Mouse (Mus musculus) stomach, embryonic 14.5 days (tissue): Measurements from ENCODE around the gene Dcaf6. TPM values are rescaled to one million over a fixed set of nuclear protein-coding genes. Genes with fewer than 3 reads are reported as not detected.
A peak's percentile ranks its signal among the peaks of the same experiment; 100 is the strongest.

Experiments used
- ATAC-seq: fragments of 200-750 bp; cut with Nextera tagmentation; 2 replicates; pipeline ENCODE4 v1.8.0; 2017; ENCODE audit warnings: low read depth, moderate TSS enrichment; ENCODE audit not compliant: insufficient number of reproducible peaks, insufficient read depth, low FRiP score
- H3K27ac ChIP-seq: fragments of 300-500 bp; sonication (generic); 2 replicates; pipeline ENCODE4 v1.5.1; 2014; ENCODE audit warnings: mild to moderate bottlenecking, low read length, moderate library complexity, mixed read lengths
- H3K27me3 ChIP-seq: fragments of 300-500 bp; sonication (generic); 2 replicates; pipeline ENCODE4 v1.6.1; 2014; ENCODE audit warnings: low read length, control low read depth, mixed read lengths; ENCODE audit not compliant: control insufficient read depth, insufficient read depth
- H3K36me3 ChIP-seq: fragments of 300-500 bp; sonication (generic); 2 replicates; pipeline ENCODE4 v1.6.1; 2014; ENCODE audit warnings: mild to moderate bottlenecking, control low read depth, low read length, moderate library complexity, mixed read lengths; ENCODE audit not compliant: control insufficient read depth, insufficient read depth
- H3K4me1 ChIP-seq: fragments of 300-500 bp; sonication (generic); 2 replicates; pipeline ENCODE4 v1.6.1; 2014; ENCODE audit warnings: low read length, control low read depth, mixed read lengths; ENCODE audit not compliant: control insufficient read depth, insufficient read depth
- H3K4me2 ChIP-seq: fragments of 300-500 bp; sonication (generic); replicated peaks from 2 replicates; pipeline ENCODE4 v1.6.1; 2014; ENCODE audit warnings: low read depth, low read length, control low read depth
- H3K4me3 ChIP-seq: fragments of 300-500 bp; sonication (generic); 2 replicates; pipeline ENCODE4 v1.5.1; 2014; ENCODE audit warnings: low read depth, low read length, control low read depth
- H3K9ac ChIP-seq: fragments of 300-500 bp; sonication (generic); replicated peaks from 2 replicates; pipeline ENCODE4 v1.6.1; 2014; ENCODE audit warnings: low read depth, mild to moderate bottlenecking, control low read depth, low read length, moderate library complexity, mixed read lengths
- H3K9me3 ChIP-seq: fragments of 300-500 bp; sonication (generic); 2 replicates; pipeline ENCODE4 v1.6.1; 2016; ENCODE audit warnings: low read depth, low read length, control low read depth; ENCODE audit not compliant: control insufficient read depth
- WGBS: fragments of 180-500 bp; shearing (Covaris S2); extraction: QIAGEN DNeasy Blood & Tissue Kit; methylation state at CpG from one replicate; pipeline ENCODE4 v1.1.7; 2014; 5-methylcytosine and 5-hydroxymethylcytosine counted together
- polyA plus RNA-seq: library from polyadenylated mRNA; unstranded; fragments of >200 nt; fragmentation: Nextera tagmentation; extraction: Ambion mirVana; gene quantifications from 2 replicates; pipeline ENCODE4 v1.2.1, GENCODE M21; 2014

Dcaf6 gene
- polyA plus RNA-seq, 1 experiment from 2014 or later: 26.1 TPM

DNA sequence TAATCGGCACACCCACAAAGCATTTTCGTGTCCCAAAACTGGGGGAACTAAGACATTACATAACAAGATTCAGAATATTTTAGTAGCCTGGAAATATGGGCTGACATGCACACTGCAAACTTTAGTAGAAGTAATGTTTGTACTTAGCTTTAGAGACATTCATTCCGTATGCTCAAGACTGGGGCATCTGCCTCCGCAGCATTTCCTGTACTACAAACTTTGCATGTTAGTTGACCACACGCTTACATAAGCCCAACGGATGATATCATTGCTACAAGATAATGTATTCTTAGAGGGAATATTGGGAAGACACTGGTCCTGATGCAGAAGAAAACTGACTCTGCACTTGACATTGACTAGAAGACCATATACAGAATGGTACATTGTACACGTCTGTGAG is 155.9 kb downstream of the Dcaf6 start:
- Histone ChIP-seq H3K27me3 (no peaks in the 10 kb centered on the region), H3K9me3 (no peaks in the 10 kb centered on the region), H3K4me2 (no peak overlapping the region), H3K4me1 (peaks cover 4% of the 10 kb centered on the region; the same call in 1 of the 2 replicates), H3K36me3 (peaks cover 7% of the 10 kb centered on the region), H3K4me3 (no peak overlapping the region), H3K9ac (no peak overlapping the region), H3K27ac (no peak overlapping the region)
- 87% methylated on average over 7 of the region's 7 CpGs for WGBS
- ATAC-seq: no peak

DNA sequence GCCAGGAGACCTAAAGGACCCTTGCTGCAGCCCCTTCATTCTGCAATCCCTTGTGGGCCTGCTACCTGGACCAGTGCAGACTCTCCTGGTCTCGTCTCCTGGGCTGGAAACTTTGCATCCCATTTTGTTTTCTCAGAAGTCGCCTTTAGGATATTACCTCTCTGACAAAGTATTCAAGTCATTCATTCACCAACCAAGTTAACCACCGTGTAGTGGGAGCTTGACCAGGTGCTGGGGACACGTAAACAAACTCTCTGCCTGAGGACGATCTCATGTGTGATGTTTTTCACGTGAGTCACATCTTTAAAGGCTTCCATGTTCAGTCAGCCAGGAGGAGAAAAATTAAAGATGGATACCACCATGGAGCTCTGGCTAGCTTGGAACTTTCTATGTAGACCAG is 157.1 kb downstream of the Dcaf6 start:
- H3K4me3 ChIP-seq: no peak overlapping the region
- 0 out of 2 replicates have a peak overlapping the region, but pooled peaks have one; percentile 28 for H3K27ac ChIP-seq
- H3K36me3 ChIP-seq: peaks cover 7% of the 10 kb centered on the region
- no peak for ATAC-seq
- no peaks in the 10 kb centered on the region for H3K27me3 ChIP-seq
- H3K4me2 ChIP-seq: no peak overlapping the region
- peaks cover 4% of the 10 kb centered on the region; the same call in 1 of the 2 replicates for H3K4me1 ChIP-seq
- no peak overlapping the region for H3K9ac ChIP-seq
- WGBS: 68% methylated on average over 6 of the region's 6 CpGs
- H3K9me3 ChIP-seq: no peaks in the 10 kb centered on the region

DNA sequence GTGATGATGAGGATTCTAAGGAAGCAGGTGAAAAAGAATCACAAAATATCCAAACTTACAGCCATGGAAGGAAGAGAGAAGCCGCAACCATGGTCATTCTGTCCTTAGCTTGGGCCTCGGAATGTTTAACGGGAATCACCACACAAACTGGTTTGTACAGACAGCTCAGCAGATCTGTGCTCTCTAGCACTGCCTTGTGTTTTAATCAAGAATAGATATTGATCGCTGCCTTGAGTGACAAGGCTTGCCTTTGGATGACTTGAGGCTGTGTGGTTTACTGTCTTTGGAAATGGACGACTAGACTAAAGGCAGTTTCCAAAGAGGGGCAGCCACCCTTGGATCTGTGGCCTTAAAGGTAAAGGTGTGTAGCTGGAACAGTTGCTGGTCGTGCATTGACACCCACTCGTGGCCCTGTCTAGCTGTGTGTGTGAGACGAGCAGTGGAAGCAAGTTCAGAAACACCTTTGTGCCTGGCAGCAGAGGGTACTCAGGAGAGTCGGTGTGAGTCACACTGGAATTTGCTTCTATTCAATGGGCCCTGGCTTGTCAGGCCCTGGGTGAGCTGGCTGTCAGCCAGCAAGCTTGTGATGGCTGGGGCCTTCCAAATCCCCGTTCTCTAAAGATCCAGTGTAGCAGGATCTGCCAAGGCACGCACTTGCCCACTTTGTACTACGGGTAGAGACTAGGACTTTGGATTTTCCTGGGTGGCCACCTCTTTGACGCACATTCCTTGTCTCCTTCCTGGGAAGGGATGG is 157.6 kb downstream of the Dcaf6 start:
- H3K27ac ChIP-seq: peak overlapping the region; percentile 55; the same call in 1 of the 2 replicates

DNA sequence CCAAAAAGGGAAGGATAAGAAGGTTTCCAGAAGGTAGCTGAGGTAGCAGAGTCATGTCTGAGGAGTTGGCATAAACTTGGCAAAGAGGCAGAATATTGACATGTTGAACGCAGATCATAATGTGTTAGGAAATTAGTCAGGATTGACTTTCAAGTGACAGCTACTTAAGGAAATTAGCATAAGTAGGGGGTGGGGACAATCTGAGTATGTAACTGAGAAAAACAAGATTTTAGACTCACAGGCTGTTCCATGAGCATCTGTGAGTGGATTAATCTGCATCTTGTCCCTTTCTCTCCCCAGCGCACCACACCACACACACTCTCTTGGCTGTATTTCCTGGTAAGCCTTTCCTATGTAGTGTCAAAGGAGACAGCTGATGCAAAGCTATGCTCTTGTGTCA is 158.7 kb downstream of the Dcaf6 start:
- Histone ChIP-seq H3K4me3 (no peak overlapping the region), H3K4me1 (peaks cover 4% of the 10 kb centered on the region; the same call in 1 of the 2 replicates), H3K4me2 (no peak overlapping the region), H3K27ac (no peak overlapping the region), H3K36me3 (peaks cover 5% of the 10 kb centered on the region), H3K27me3 (no peaks in the 10 kb centered on the region), H3K9ac (no peak overlapping the region), H3K9me3 (no peaks in the 10 kb centered on the region)
- 83% methylated on average over 2 of the region's 2 CpGs for WGBS
- no peak for ATAC-seq

More for the DNA sequence above, 157.6 kb downstream of the Dcaf6 start:
- Histone ChIP-seq H3K9ac (no peak overlapping the region), H3K27me3 (no peaks in the 10 kb centered on the region), H3K4me2 (no peak overlapping the region), H3K9me3 (no peaks in the 10 kb centered on the region), H3K36me3 (peaks cover 7% of the 10 kb centered on the region), H3K4me3 (no peak overlapping the region), H3K4me1 (peaks cover 4% of the 10 kb centered on the region; the same call in 1 of the 2 replicates)
- 69% methylated on average over 13 of the region's 13 CpGs for WGBS
- peak; percentile 84 for ATAC-seq

DNA sequence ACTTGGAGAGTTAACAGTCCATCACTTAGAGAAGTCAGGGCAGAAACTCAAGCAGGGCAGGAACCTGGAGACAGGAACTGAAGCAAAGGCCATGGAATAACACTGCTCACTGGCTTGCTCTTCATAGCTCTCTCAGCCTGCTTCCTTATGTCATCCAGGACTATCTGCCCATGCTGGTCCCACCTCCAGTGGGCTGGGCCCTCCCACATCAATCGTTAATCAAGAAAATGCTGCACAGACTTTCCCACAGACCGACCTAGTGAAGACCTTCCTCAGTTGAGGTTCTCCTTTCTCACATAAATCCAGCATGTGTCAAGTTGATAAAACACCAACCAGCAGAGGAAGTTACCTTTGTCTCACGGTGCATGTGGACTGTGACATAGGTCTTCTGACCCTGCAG is 159.2 kb downstream of the Dcaf6 start:
- Histone ChIP-seq H3K9me3 (no peaks in the 10 kb centered on the region), H3K4me1 (peaks cover 4% of the 10 kb centered on the region; the same call in 1 of the 2 replicates), H3K4me3 (no peak overlapping the region), H3K27me3 (no peaks in the 10 kb centered on the region), H3K9ac (no peak overlapping the region), H3K4me2 (no peak overlapping the region), H3K27ac (no peak overlapping the region), H3K36me3 (peaks cover under 1% of the 10 kb centered on the region; the same call in 1 of the 2 replicates)
- 44% methylated on average over 3 of the region's 3 CpGs for WGBS
- no peak for ATAC-seq

DNA sequence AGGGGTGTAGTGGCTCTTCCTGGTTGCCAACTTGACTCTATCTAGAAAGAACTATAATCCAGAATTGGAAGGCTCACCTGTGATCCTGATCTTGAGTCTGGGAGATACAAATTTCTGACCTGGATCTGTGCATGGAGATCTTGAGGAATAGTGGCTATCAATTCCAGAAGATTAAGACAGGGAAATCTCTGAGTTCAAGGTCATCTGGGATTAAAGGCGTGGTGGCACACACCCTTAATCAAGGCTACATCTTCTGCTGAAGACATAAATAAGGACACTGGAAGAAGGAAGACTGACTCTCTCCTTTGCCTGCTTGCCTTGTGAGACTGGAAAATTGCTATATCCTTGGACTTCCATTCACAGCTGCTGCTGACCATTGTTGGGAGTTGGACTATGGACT is 164.8 kb downstream of the Dcaf6 start, which contains the start of gene Gpr161:
Gene Gpr161, plus strand, starts transcription at position 301 of the 400 bp plus-strand sequence.
- no peaks in the 10 kb centered on the region for H3K4me1 ChIP-seq
- 87% methylated on average over 1 of the region's 1 CpGs for WGBS
- ATAC-seq: no peak
- no peak within 1 kb of the TSS for H3K9ac ChIP-seq
- H3K27ac ChIP-seq: no peak within 1 kb of the TSS
- no peaks in the 10 kb centered on the region for H3K27me3 ChIP-seq
- H3K9me3 ChIP-seq: no peaks in the 10 kb centered on the region
- H3K4me2 ChIP-seq: no peak within 1 kb of the TSS
- H3K4me3 ChIP-seq: no peak within 1 kb of the TSS
- H3K36me3 ChIP-seq: peaks cover 5% of the 10 kb centered on the region; the same call in 1 of the 2 replicates

DNA sequence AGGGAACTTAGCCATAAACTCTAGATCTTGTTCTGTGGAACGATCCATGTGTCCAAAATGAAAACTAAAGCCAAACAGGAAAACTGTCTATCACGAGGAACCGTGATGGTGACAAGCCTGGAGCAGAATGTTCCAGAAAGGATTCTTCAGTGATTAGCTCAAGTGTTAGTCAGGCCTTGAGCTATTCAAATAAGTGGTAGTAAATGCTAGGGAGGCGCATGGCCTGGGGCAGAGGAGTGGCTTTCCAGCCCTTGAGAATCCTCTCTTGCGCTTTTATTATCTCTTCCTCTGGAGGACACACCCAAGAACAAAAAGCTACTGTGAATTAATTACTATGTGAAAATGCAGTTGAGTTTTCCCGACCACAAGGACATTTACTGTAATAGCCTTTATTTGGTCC is 168.7 kb downstream of the Dcaf6 start:
- no peak overlapping the region for H3K27ac ChIP-seq
- H3K9me3 ChIP-seq: no peaks in the 10 kb centered on the region
- 86% methylated on average over 6 of the region's 6 CpGs for WGBS
- H3K4me3 ChIP-seq: no peak overlapping the region
- peaks cover 5% of the 10 kb centered on the region; the same call in 1 of the 2 replicates for H3K36me3 ChIP-seq
- H3K27me3 ChIP-seq: no peaks in the 10 kb centered on the region
- H3K9ac ChIP-seq: no peak overlapping the region
- H3K4me2 ChIP-seq: no peak overlapping the region
- no peak for ATAC-seq
- H3K4me1 ChIP-seq: no peaks in the 10 kb centered on the region

DNA sequence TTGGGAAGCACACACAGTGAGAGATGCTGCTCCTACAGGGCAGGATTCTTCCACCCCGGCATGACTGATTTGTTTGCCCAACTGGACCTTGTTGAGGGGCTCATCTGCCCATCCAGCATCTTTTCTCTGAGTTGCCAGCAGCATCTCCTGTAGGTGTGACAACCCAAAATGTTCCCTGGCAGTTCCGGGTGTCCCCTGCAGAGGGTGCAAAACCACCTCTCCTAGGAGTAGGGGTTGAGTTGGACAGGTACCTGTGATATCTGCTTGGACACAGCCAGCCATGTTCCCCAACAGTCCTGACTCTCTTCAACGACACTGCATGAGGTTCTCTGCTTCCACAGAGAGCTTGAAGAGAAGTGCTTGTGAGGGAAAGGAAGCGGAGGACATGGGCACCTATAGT is 170.4 kb downstream of the Dcaf6 start:
- no peaks in the 10 kb centered on the region for H3K4me1 ChIP-seq
- no peaks in the 10 kb centered on the region for H3K9me3 ChIP-seq
- no peak overlapping the region for H3K9ac ChIP-seq
- peaks cover 5% of the 10 kb centered on the region; the same call in 1 of the 2 replicates for H3K36me3 ChIP-seq
- ATAC-seq: no peak
- no peaks in the 10 kb centered on the region for H3K27me3 ChIP-seq
- H3K27ac ChIP-seq: no peak overlapping the region
- no peak overlapping the region for H3K4me3 ChIP-seq
- 80% methylated on average over 4 of the region's 4 CpGs for WGBS
- no peak overlapping the region for H3K4me2 ChIP-seq
